Mouse (Mus musculus) kidney, embryonic 16.5 days (tissue): ENCODE measurements around the gene Cog7. TPM values are rescaled to one million over a fixed set of nuclear protein-coding genes. Genes with fewer than 3 reads are reported as not detected.

Source experiments
- ATAC-seq: fragments of 200-750 bp; cut with Nextera tagmentation; 2 replicates; pipeline ENCODE4 v1.8.0; 2017; ENCODE audit warnings: moderate TSS enrichment; ENCODE audit not compliant: low FRiP score, low TSS enrichment
- H3K27ac ChIP-seq: fragments of 300-500 bp; sonication (generic); 2 replicates; pipeline ENCODE4 v1.5.1; 2014; ENCODE audit warnings: low read length
- H3K27me3 ChIP-seq: fragments of 300-500 bp; sonication (generic); 2 replicates; pipeline ENCODE4 v1.6.1; 2014; ENCODE audit warnings: low read length, control low read depth, mixed read lengths; ENCODE audit not compliant: insufficient read depth
- H3K36me3 ChIP-seq: fragments of 300-500 bp; sonication (generic); 2 replicates; pipeline ENCODE4 v1.6.1; 2014; ENCODE audit warnings: low read length, control low read depth, mixed read lengths; ENCODE audit not compliant: insufficient read depth
- H3K4me1 ChIP-seq: fragments of 300-500 bp; sonication (generic); 2 replicates; pipeline ENCODE4 v1.6.1; 2014; ENCODE audit warnings: low read length, control low read depth, mixed read lengths; ENCODE audit not compliant: insufficient read depth
- H3K4me2 ChIP-seq: fragments of 300-500 bp; sonication (generic); replicated peaks from 2 replicates; pipeline ENCODE4 v1.6.1; 2014; ENCODE audit warnings: low read depth, low read length
- H3K4me3 ChIP-seq: fragments of 300-500 bp; sonication (generic); 2 replicates; pipeline ENCODE4 v1.5.1; 2014; ENCODE audit warnings: mild to moderate bottlenecking, low read length
- H3K9ac ChIP-seq: fragments of 300-500 bp; sonication (generic); replicated peaks from 2 replicates; pipeline ENCODE4 v1.6.1; 2014; ENCODE audit warnings: low read length
- H3K9me3 ChIP-seq: fragments of 300-500 bp; sonication (generic); 2 replicates; pipeline ENCODE4 v1.6.1; 2016; ENCODE audit warnings: low read length, control low read depth
- WGBS: fragments of 180-500 bp; shearing (Covaris S2); extraction: QIAGEN DNeasy Blood & Tissue Kit; methylation state at CpG from one replicate; pipeline ENCODE4 v1.1.7; 2014; 5-methylcytosine and 5-hydroxymethylcytosine counted together
- polyA plus RNA-seq: library from polyadenylated mRNA; unstranded; fragments of >200 nt; fragmentation: Nextera tagmentation; extraction: Ambion mirVana; gene quantifications from 2 replicates; pipeline ENCODE4 v1.2.1, GENCODE M21; 2015

The Cog7 gene
- polyA plus RNA-seq, 1 experiment from 2014 or later = 33.0 TPM

DNA sequence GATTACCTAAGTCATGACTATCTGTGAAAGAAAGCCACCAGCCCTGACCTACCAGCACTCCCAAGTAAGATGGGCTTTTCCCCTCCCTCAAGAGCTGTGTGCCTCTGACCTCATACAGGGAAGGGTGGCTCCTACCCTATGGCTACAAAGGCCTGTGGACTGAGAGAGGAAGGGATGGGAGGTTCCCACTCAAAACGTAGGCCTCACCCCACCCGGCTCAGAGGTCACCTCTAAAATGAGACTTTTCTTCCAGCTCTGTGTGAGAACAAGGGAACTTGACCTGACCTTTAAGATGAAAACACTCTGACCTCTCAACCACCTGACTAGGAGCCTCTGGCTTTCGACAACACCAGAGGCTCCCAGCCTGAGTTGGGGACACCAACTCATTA is 18.9 kb downstream of the Cog7 start:
- 52% methylated on average over 3 of the region's 3 CpGs for WGBS
- Histone ChIP-seq H3K36me3 (peaks cover 12% of the 10 kb centered on the region; the same call in 1 of the 2 replicates), H3K27me3 (no peaks in the 10 kb centered on the region), H3K9me3 (peaks cover 4% of the 10 kb centered on the region; the same call in 1 of the 2 replicates), H3K27ac (no peak overlapping the region), H3K4me1 (no peaks in the 10 kb centered on the region), H3K4me3 (no peak overlapping the region), H3K4me2 (no peak overlapping the region), H3K9ac (no peak overlapping the region)
- ATAC-seq = 0 out of 2 replicates have a peak, but pooled peaks have one; percentile 46

DNA sequence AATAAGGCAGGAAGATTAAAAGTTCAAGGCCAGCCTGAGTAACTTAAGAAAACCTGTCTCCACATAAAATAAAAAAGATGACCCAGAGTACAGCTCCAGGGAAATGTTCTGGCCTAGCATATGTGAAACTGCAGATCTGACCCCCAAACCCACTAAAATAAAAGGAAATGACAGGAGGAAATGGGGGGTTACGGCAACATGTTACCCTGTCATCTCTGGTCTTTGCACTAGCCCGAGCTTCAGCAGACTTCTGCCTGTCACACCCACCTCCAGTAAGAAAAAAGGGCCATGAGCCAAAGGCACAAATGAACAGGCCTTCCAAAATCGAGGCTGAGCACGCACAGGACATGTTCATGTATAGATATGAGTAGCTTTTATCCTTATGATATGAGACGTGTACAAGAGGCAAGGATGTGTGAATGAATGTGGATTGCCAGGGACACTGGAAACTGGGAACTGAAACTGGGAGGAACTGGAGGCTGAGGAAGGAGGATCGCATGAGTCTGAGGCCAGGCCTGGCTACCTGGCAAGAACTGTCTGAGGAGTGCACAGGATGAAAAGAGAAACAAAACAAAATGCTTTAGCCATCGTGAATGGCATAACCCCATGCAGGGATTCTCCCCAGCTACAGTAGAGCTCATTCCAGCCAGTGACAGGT is 19.5 kb downstream of the Cog7 start:
- Histone ChIP-seq H3K9me3 (peaks cover 4% of the 10 kb centered on the region; the same call in 1 of the 2 replicates), H3K9ac (no peak overlapping the region), H3K27ac (no peak overlapping the region), H3K27me3 (no peaks in the 10 kb centered on the region), H3K4me3 (no peak overlapping the region), H3K4me2 (no peak overlapping the region), H3K4me1 (no peaks in the 10 kb centered on the region), H3K36me3 (peaks cover 12% of the 10 kb centered on the region; the same call in 1 of the 2 replicates)
- 72% methylated on average over 7 of the region's 7 CpGs for WGBS
- no peak for ATAC-seq

DNA sequence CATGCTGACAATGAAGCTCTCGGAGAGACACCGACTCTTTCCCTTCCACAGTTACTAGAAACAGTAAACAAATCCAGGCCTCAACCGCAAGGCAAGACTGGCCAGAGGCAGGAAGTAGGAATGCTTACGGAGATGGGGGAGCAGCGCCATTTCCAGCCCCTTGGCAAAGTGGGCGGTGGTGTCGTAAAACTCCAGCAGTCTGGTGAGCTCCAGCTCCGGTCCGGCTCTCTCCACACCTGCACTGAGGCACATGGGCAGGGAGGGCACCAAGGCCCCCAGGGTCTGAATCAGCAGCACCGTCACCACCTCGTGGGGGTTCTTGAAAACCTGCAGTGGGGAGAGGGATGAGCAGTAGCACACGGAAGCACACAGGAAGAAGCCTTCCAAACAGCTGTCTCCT is 25.7 kb downstream of the Cog7 start:
- no peak overlapping the region for H3K27ac ChIP-seq
- no peak overlapping the region for H3K4me2 ChIP-seq
- peaks cover 14% of the 10 kb centered on the region; the same call in 1 of the 2 replicates for H3K36me3 ChIP-seq
- H3K4me1 ChIP-seq = no peaks in the 10 kb centered on the region
- 45% methylated on average over 12 of the region's 12 CpGs for WGBS
- no peak overlapping the region for H3K9ac ChIP-seq
- H3K27me3 ChIP-seq = no peaks in the 10 kb centered on the region
- no peak for ATAC-seq
- H3K4me3 ChIP-seq = no peak overlapping the region
- no peaks in the 10 kb centered on the region for H3K9me3 ChIP-seq

DNA sequence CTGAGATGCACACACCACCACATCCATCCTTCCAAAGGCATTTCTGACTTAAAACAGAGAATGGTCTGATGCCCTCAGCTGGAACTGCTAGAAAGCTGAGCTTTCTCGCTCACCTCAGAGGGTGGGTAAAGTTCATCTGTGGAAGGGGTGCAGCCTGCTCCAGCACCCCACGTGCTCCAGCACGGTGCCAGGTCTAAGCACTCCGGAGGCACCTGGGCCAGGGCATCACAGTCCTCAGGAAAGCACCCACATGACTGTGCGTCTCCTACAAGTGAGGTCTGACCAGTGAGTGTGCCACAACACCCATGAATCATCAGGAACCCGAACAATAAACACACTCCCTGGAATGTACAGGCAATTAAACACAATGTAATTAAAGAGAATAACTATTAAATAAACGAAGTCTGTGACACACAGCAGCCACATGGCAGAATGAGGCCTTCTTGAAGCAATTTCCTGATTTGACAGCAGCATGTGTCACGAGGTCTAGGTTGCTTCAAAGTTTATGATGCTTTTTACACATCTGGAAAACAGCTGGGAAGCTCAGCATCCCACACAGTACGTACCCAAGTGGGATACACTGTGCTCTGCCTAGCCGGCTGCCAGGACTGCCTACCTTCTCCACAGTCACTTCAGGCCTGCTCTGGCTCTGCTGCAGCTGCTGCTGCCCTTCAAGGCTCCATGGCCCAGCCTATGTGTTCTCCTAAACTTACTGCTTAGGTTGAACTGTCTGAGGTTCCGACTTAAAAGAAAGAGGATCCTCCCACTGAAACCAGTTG is 26.4 kb downstream of the Cog7 start:
- H3K36me3 ChIP-seq = peaks cover 13% of the 10 kb centered on the region; the same call in 1 of the 2 replicates
- peak; percentile 39; the same call in 1 of the 2 replicates for ATAC-seq
- no peak overlapping the region for H3K4me3 ChIP-seq
- H3K9me3 ChIP-seq = no peaks in the 10 kb centered on the region
- no peak overlapping the region for H3K27ac ChIP-seq
- H3K27me3 ChIP-seq = no peaks in the 10 kb centered on the region
- no peak overlapping the region for H3K9ac ChIP-seq
- H3K4me1 ChIP-seq = no peaks in the 10 kb centered on the region
- H3K4me2 ChIP-seq = no peak overlapping the region
- WGBS = 55% methylated on average over 11 of the region's 11 CpGs

DNA sequence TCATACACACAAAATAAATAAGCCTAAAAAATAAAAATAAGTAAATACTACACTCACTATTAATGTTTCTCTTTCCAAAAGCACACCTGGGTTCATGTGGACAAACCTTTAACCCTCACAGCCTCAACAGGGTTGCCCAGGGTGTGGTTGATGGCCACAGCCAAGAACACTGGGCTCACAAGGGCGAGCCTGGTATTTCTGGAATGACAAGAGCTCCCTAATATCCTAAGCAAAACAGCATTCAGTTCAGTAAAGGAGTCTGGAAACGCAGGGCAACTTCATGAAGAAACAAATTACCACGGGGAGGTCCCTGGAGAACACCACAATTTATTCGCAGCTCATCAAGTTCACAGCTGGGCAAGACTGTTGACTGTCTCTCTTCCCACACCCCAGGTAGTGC is 34.0 kb downstream of the Cog7 start:
- 78% methylated on average over 4 of the region's 4 CpGs for WGBS
- no peak overlapping the region for H3K9ac ChIP-seq
- no peaks in the 10 kb centered on the region for H3K9me3 ChIP-seq
- H3K4me2 ChIP-seq = no peak overlapping the region
- H3K4me1 ChIP-seq = no peaks in the 10 kb centered on the region
- H3K36me3 ChIP-seq = peaks cover 18% of the 10 kb centered on the region; the same call in 1 of the 2 replicates
- no peak overlapping the region for H3K27ac ChIP-seq
- no peak overlapping the region for H3K4me3 ChIP-seq
- no peak for ATAC-seq
- no peaks in the 10 kb centered on the region for H3K27me3 ChIP-seq

DNA sequence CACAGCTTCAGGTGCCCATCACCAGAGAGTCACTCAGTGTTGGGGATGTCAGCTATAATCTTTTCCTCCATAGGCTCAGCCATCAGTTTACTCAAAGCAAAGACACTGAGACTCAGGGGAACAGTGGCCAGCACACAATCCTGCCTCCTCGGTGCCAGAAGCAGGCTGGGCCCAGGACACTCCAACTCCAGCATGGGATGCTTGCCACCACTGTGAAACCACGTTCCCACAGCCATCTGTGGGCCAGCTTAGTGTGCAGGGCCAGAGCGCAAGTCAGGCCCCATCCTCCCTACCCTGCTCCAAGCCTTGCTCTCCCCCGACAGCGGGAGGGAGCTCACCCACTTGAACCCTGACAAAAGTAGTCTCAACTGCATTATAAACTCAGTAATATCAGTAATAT is 35.3 kb downstream of the Cog7 start:
- Histone ChIP-seq H3K27me3 (no peaks in the 10 kb centered on the region), H3K9ac (no peak overlapping the region), H3K4me2 (no peak overlapping the region), H3K36me3 (peaks cover 18% of the 10 kb centered on the region; the same call in 1 of the 2 replicates), H3K27ac (no peak overlapping the region), H3K9me3 (no peaks in the 10 kb centered on the region), H3K4me1 (no peaks in the 10 kb centered on the region), H3K4me3 (no peak overlapping the region)
- no peak for ATAC-seq
- WGBS = 87% methylated on average over 5 of the region's 5 CpGs

DNA sequence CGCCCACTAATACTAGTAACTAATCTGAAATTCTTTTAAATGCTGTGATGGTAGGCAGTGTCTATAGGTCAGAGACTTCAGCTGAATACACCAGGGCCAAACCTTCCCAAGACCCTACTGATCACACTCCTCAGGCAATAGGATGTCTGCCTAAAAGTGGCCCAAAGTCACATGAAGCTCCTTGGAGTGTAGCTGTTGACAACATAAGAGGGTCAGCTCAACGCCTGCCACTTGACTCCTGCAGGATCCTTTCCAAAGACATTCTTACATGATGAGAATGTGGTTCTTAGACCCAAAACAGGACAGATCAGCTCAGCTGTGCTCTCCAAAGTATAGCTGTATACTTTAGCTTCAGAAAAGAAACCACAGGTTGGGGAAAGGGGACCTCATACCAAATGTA is 39.1 kb downstream of the Cog7 start:
- ATAC-seq = no peak
- 97% methylated on average over 2 of the region's 2 CpGs for WGBS
- no peak overlapping the region for H3K9ac ChIP-seq

DNA sequence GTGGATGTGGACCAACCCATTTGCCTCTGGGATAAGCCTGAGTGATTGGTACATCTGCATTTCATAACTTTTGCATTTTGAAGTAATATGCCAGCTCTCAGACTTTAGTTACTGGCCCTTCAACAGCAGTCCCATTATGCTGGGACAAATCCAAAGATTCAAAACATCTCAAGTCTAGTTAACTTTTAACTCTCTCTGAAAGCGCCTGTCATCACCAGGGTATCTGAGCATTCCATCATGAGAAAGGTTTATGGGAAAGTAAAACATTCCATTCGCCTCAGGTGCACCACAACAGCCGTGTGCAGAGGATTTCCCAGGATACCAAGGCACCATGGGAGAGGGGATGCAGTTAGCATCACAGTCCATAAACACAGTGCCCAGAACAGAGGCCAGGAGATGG is 39.9 kb downstream of the Cog7 start:
- no peaks in the 10 kb centered on the region for H3K27me3 ChIP-seq
- peaks cover 9% of the 10 kb centered on the region; the same call in 1 of the 2 replicates for H3K36me3 ChIP-seq
- H3K9ac ChIP-seq = no peak overlapping the region
- no peak overlapping the region for H3K4me2 ChIP-seq
- ATAC-seq = no peak
- peak overlapping the region; percentile 75; the same call in 1 of the 2 replicates for H3K27ac ChIP-seq
- no peaks in the 10 kb centered on the region for H3K9me3 ChIP-seq
- H3K4me3 ChIP-seq = no peak overlapping the region
- peaks cover 8% of the 10 kb centered on the region; the same call in 1 of the 2 replicates for H3K4me1 ChIP-seq
- WGBS = 72% methylated on average over 3 of the region's 3 CpGs

More for the DNA sequence above, 39.1 kb downstream of the Cog7 start:
- no peak overlapping the region for H3K27ac ChIP-seq
- H3K27me3 ChIP-seq = no peaks in the 10 kb centered on the region
- H3K4me2 ChIP-seq = no peak overlapping the region
- no peaks in the 10 kb centered on the region for H3K9me3 ChIP-seq
- peaks cover 9% of the 10 kb centered on the region; the same call in 1 of the 2 replicates for H3K36me3 ChIP-seq
- no peak overlapping the region for H3K4me3 ChIP-seq
- H3K4me1 ChIP-seq = peaks cover 3% of the 10 kb centered on the region; the same call in 1 of the 2 replicates

DNA sequence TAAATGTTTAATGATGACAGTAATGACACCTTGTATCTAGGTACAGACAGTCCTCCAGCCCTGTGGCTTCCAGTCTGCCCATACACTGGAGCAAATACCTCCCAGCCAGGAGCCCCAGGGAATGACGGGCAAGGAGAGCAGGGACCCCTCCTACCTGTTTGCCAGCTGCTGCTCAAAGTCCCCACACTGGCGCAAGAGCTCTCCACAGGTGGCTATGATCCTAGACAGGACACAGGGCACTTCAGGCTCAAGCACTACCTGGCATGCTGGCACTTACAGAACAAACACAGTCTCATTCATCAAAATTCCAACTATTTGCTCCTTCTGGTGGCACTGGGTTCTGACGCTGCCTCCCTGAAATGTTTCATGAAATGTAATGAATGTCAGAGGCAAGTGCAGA is 40.5 kb downstream of the Cog7 start:
- Histone ChIP-seq H3K9me3 (no peaks in the 10 kb centered on the region), H3K27ac (peak overlapping the region; percentile 75), H3K36me3 (peaks cover 9% of the 10 kb centered on the region; the same call in 1 of the 2 replicates), H3K4me1 (peaks cover 14% of the 10 kb centered on the region; the same call in 1 of the 2 replicates), H3K9ac (no peak overlapping the region), H3K4me2 (no peak overlapping the region), H3K27me3 (no peaks in the 10 kb centered on the region), H3K4me3 (no peak overlapping the region)
- 82% methylated on average over 3 of the region's 3 CpGs for WGBS
- ATAC-seq = no peak
